Mouse (Mus musculus) midbrain, embryonic 16.5 days (tissue): Measurements from ENCODE around the gene Adcy10. TPM values are rescaled to one million over a fixed set of nuclear protein-coding genes. Genes with fewer than 3 reads are reported as not detected.
A peak's percentile ranks its signal among the peaks of the same experiment; 100 is the strongest.

Source experiments
- ATAC-seq: fragments of 200-750 bp; cut with Nextera tagmentation; 2 replicates; pipeline ENCODE4 v1.8.0; 2017; ENCODE audit warnings: moderate TSS enrichment
- H3K27ac ChIP-seq: fragments of 300-500 bp; sonication (generic); 2 replicates; pipeline ENCODE4 v1.5.1; 2014; ENCODE audit warnings: mild to moderate bottlenecking, low read length, mixed read lengths
- H3K27me3 ChIP-seq: fragments of 300-500 bp; sonication (generic); 2 replicates; pipeline ENCODE4 v1.6.1; 2014; ENCODE audit warnings: low read depth, low read length, mixed read lengths; ENCODE audit not compliant: control insufficient read depth, insufficient read depth
- H3K36me3 ChIP-seq: fragments of 300-500 bp; sonication (generic); 2 replicates; pipeline ENCODE4 v1.6.1; 2014; ENCODE audit warnings: mild to moderate bottlenecking, low read length, moderate library complexity, mixed read lengths; ENCODE audit not compliant: control insufficient read depth, insufficient read depth
- H3K4me1 ChIP-seq: fragments of 300-500 bp; sonication (generic); 2 replicates; pipeline ENCODE4 v1.6.1; 2014; ENCODE audit warnings: mild to moderate bottlenecking, low read length, mixed read lengths; ENCODE audit not compliant: control insufficient read depth, insufficient read depth
- H3K4me2 ChIP-seq: fragments of 300-500 bp; sonication (generic); 2 replicates; pipeline ENCODE4 v1.6.1; 2014; ENCODE audit warnings: mild to moderate bottlenecking, low read length, mixed read lengths
- H3K4me3 ChIP-seq: fragments of 300-500 bp; sonication (generic); 2 replicates; pipeline ENCODE4 v1.5.1; 2014; ENCODE audit warnings: low read depth, mild to moderate bottlenecking, low read length, moderate library complexity, mixed read lengths
- H3K9ac ChIP-seq: fragments of 300-500 bp; sonication (generic); 2 replicates; pipeline ENCODE4 v1.6.1; 2014; ENCODE audit warnings: low read depth, low read length, mixed read lengths
- H3K9me3 ChIP-seq: fragments of 300-500 bp; sonication (generic); replicated peaks from 2 replicates; pipeline ENCODE4 v1.6.1; 2014; ENCODE audit warnings: mild to moderate bottlenecking, low read length, mixed read lengths; ENCODE audit not compliant: control insufficient read depth, poor library complexity, severe bottlenecking
- WGBS: fragments of 180-500 bp; shearing (Covaris S2); extraction: QIAGEN DNeasy Blood & Tissue Kit; methylation state at CpG from one replicate; pipeline ENCODE4 v1.1.7; 2014; 5-methylcytosine and 5-hydroxymethylcytosine counted together
- polyA plus RNA-seq: library from polyadenylated mRNA; unstranded; fragments of >200 nt; fragmentation: Nextera tagmentation; extraction: Ambion mirVana; gene quantifications from 2 replicates; pipeline ENCODE4 v1.2.1, GENCODE M21; 2015

Adcy10 gene
- polyA plus RNA-seq, result 0.21 and 0.40 TPM in 2 replicates

GRCm38 (mm10) chr1:165484688-165485233 is at the start of gene Adcy10:
Adcy10 (plus strand) TSS chr1:165485183.
- Histone ChIP-seq H3K27ac (no peak within 1 kb of the TSS), H3K9me3 (no peaks in the 10 kb centered on the region), H3K4me1 (no peaks in the 10 kb centered on the region), H3K9ac (no peak within 1 kb of the TSS), H3K4me2 (no peak within 1 kb of the TSS), H3K36me3 (peaks cover 5% of the 10 kb centered on the region), H3K27me3 (no peaks in the 10 kb centered on the region), H3K4me3 (no peak within 1 kb of the TSS)
- no peak for ATAC-seq
- 94% methylated on average over 8 of the region's 8 CpGs for WGBS

- Histone ChIP-seq H3K36me3 (no peaks in the 10 kb centered on the region), H3K9ac (no peak overlapping the region), H3K27ac (no peak overlapping the region), H3K4me1 (no peaks in the 10 kb centered on the region), H3K4me3 (no peak overlapping the region), H3K9me3 (peaks cover 8% of the 10 kb centered on the region; the same call in 1 of the 2 replicates), H3K4me2 (no peak overlapping the region), H3K27me3 (no peaks in the 10 kb centered on the region)
- ATAC-seq, result no peak
- 93% methylated on average over 1 of the region's 1 CpGs for WGBS
Observed at GRCm38 (mm10) chr1:165438289-165439021, 46.5 kb upstream of the Adcy10 start.

GRCm38 (mm10) chr1:165440788-165441187 is 44.2 kb upstream of the Adcy10 start:
- WGBS, result 85% methylated on average over 3 of the region's 3 CpGs
- ATAC-seq, result no peak

GRCm38 (mm10) chr1:165441201-165441600 is 43.8 kb upstream of the Adcy10 start:
- Histone ChIP-seq H3K4me2 (no peak overlapping the region), H3K4me1 (no peaks in the 10 kb centered on the region), H3K36me3 (no peaks in the 10 kb centered on the region), H3K27me3 (no peaks in the 10 kb centered on the region), H3K27ac (no peak overlapping the region), H3K9ac (no peak overlapping the region), H3K4me3 (no peak overlapping the region), H3K9me3 (peaks cover 2% of the 10 kb centered on the region; the same call in 1 of the 2 replicates)
- ATAC-seq, result no peak

More at GRCm38 (mm10) chr1:165440788-165441187, 44.2 kb upstream of the Adcy10 start:
- Histone ChIP-seq H3K9ac (no peak overlapping the region), H3K4me1 (no peaks in the 10 kb centered on the region), H3K36me3 (no peaks in the 10 kb centered on the region), H3K9me3 (peaks cover 4% of the 10 kb centered on the region; the same call in 1 of the 2 replicates), H3K27ac (no peak overlapping the region), H3K4me3 (no peak overlapping the region), H3K4me2 (no peak overlapping the region), H3K27me3 (no peaks in the 10 kb centered on the region)

GRCm38 (mm10) chr1:165441719-165442118 is 43.3 kb upstream of the Adcy10 start:
- H3K9me3 ChIP-seq, result no peaks in the 10 kb centered on the region
- no peak overlapping the region for H3K4me3 ChIP-seq
- ATAC-seq, result no peak
- H3K4me2 ChIP-seq, result no peak overlapping the region
- no peak overlapping the region for H3K27ac ChIP-seq
- WGBS, result 93% methylated on average over 3 of the region's 3 CpGs
- no peaks in the 10 kb centered on the region for H3K27me3 ChIP-seq
- no peaks in the 10 kb centered on the region for H3K4me1 ChIP-seq
- no peak overlapping the region for H3K9ac ChIP-seq
- no peaks in the 10 kb centered on the region for H3K36me3 ChIP-seq

- H3K9ac ChIP-seq, result peak overlapping the region; percentile 85
- H3K27ac ChIP-seq, result no peak overlapping the region
- no peaks in the 10 kb centered on the region for H3K27me3 ChIP-seq
- WGBS, result 18% methylated on average over 7 of the region's 7 CpGs
- H3K4me1 ChIP-seq, result peaks cover 21% of the 10 kb centered on the region
- H3K36me3 ChIP-seq, result 0 out of 2 replicates have a peak, but pooled peaks cover 1% of the 10 kb centered on the region
- peak overlapping the region; percentile 82 for H3K4me2 ChIP-seq
- H3K9me3 ChIP-seq, result peaks cover 2% of the 10 kb centered on the region; the same call in 1 of the 2 replicates
- no peak for ATAC-seq
- peak overlapping the region; percentile 97 for H3K4me3 ChIP-seq
Observed at GRCm38 (mm10) chr1:165459041-165459502, 25.9 kb upstream of the Adcy10 start.

GRCm38 (mm10) chr1:165459503-165460181 is 25.3 kb upstream of the Adcy10 start:
- peak; percentile 0 for ATAC-seq
- H3K36me3 ChIP-seq, result no peaks in the 10 kb centered on the region
- peak overlapping the region; percentile 85 for H3K9ac ChIP-seq
- H3K4me1 ChIP-seq, result peaks cover 21% of the 10 kb centered on the region
- H3K27ac ChIP-seq, result peak overlapping the region; percentile 98
- peak overlapping the region; percentile 97 for H3K4me3 ChIP-seq
- H3K4me2 ChIP-seq, result peak overlapping the region; percentile 82
- H3K9me3 ChIP-seq, result no peaks in the 10 kb centered on the region
- no peaks in the 10 kb centered on the region for H3K27me3 ChIP-seq
- under 1% methylated on average over 60 of the region's 60 CpGs for WGBS

- under 1% methylated on average over 34 of the region's 37 CpGs for WGBS
- Histone ChIP-seq H3K4me2 (peak within 1 kb of the TSS; percentile 82), H3K4me3 (peak within 1 kb of the TSS; percentile 97), H3K4me1 (peaks cover 21% of the 10 kb centered on the region), H3K9ac (peak within 1 kb of the TSS; percentile 85), H3K27ac (peak within 1 kb of the TSS; percentile 98), H3K9me3 (no peaks in the 10 kb centered on the region), H3K36me3 (no peaks in the 10 kb centered on the region), H3K27me3 (no peaks in the 10 kb centered on the region)
- peak; percentile 97 for ATAC-seq
Observed at GRCm38 (mm10) chr1:165460360-165460800, 24.6 kb upstream of the Adcy10 start, which contains the start of the genes Dcaf6 and Mpc2. Dcaf6 (minus strand) TSS chr1:165460475. Mpc2 (plus strand) TSS chr1:165460637.
